Mouse (Mus musculus): ENCODE measurements at regions not wholly inside any gene's neighbourhood (a gene's known extent, or its start where the extent isn't known, plus 50 kb on each side); places are given as distances from the start of the nearest gene placed in this dataset.

- DNase-seq: no peak
These were observed 234.1 kb downstream of the Zfp36l1 start for GRCm38 (mm10) chr12:79878766-79879092.

- no peak for DNase-seq
These were observed 234.7 kb downstream of the Zfp36l1 start for GRCm38 (mm10) chr12:79878163-79878562.

- no peak for DNase-seq
These were observed 238.5 kb downstream of the Zfp36l1 start for GRCm38 (mm10) chr12:79874333-79874732.

GRCm38 (mm10) chr12:79865179-79865552 lies 247.6 kb downstream of the Zfp36l1 start:
- no peak for DNase-seq

GRCm38 (mm10) chr12:79864346-79865178 lies 248.3 kb downstream of the Zfp36l1 start:
- DNase-seq: no peak

All from cerebellum, adult 9-11 months (tissue).